Mouse (Mus musculus): Measurements from ENCODE around the gene Paqr5. TPM values are rescaled to one million over a fixed set of nuclear protein-coding genes. Genes with fewer than 3 reads are reported as not detected.

Gene Paqr5
- polyA plus RNA-seq (2012; rRNA removed) = 0.12 and 0.14 TPM in 2 replicates

GRCm38 (mm10) chr9:62026600-62026999, at the start of gene Paqr5:
Gene Paqr5, minus strand, starts transcription at chr9:62026856.

GRCm38 (mm10) chr9:61946623-61947401, 79.8 kb downstream of the Paqr5 start, which contains the start of gene Kif23:
Gene Kif23, minus strand, starts transcription at chr9:61946774.

GRCm38 (mm10) chr9:61914203-61914916, 112.3 kb downstream of the Paqr5 start, which contains the start of gene Rplp1:
Gene Rplp1, minus strand, starts transcription at chr9:61914542.

Other genes with a start within 250 kb of the Paqr5 start
- 4,887 and 5,516 TPM in 2 replicates for gene Rplp1, start 112.3 kb downstream of the Paqr5 start, polyA plus RNA-seq (2012; rRNA removed)
- 17.8 and 18.8 TPM in 2 replicates for gene Kif23, start 80.1 kb downstream of the Paqr5 start, polyA plus RNA-seq (2012; rRNA removed)
- 3.2 TPM in 2 replicates for gene Glce, start 95.8 kb upstream of the Paqr5 start, polyA plus RNA-seq (2012; rRNA removed)

Measured in liver, embryonic 18 days (tissue).